Mouse (Mus musculus) forebrain, embryonic 15.5 days (tissue): ENCODE results near the gene Trmt44. TPM values are rescaled to one million over a fixed set of nuclear protein-coding genes. Genes with fewer than 3 reads are reported as not detected.

ENCODE experiments used
- ATAC-seq: fragments of 200-750 bp; cut with Nextera tagmentation; replicated peaks from 2 replicates; pipeline ENCODE4 v1.8.0; 2017; ENCODE audit warnings: mild to moderate bottlenecking, moderate TSS enrichment, moderate library complexity
- H3K27ac ChIP-seq: fragments of 300-500 bp; sonication (generic); replicated peaks from 2 replicates; pipeline ENCODE4 v1.5.1; 2015; ENCODE audit warnings: mild to moderate bottlenecking, inconsistent platforms
- H3K27me3 ChIP-seq: fragments of 300-500 bp; sonication (generic); 2 replicates; pipeline ENCODE4 v1.6.1; 2015; ENCODE audit warnings: inconsistent platforms
- H3K36me3 ChIP-seq: fragments of 300-500 bp; sonication (generic); 2 replicates; pipeline ENCODE4 v1.6.1; 2015; ENCODE audit warnings: mild to moderate bottlenecking, inconsistent platforms
- H3K4me1 ChIP-seq: fragments of 300-500 bp; sonication (generic); 2 replicates; pipeline ENCODE4 v1.6.1; 2015; ENCODE audit warnings: inconsistent platforms
- H3K4me2 ChIP-seq: fragments of 300-500 bp; sonication (generic); replicated peaks from 2 replicates; pipeline ENCODE4 v1.6.1; 2015; ENCODE audit warnings: mild to moderate bottlenecking, inconsistent platforms
- H3K4me3 ChIP-seq: fragments of 300-500 bp; sonication (generic); 2 replicates; pipeline ENCODE4 v1.5.1; 2015; ENCODE audit warnings: mild to moderate bottlenecking, inconsistent platforms
- H3K9ac ChIP-seq: fragments of 300-500 bp; sonication (generic); replicated peaks from 2 replicates; pipeline ENCODE4 v1.6.1; 2015; ENCODE audit warnings: mild to moderate bottlenecking, inconsistent platforms
- H3K9me3 ChIP-seq: fragments of 300-500 bp; sonication (generic); 2 replicates; pipeline ENCODE4 v1.6.1; 2016; ENCODE audit warnings: inconsistent platforms
- WGBS: fragments of 180-500 bp; shearing (Covaris S2); methylation state at CpG from one replicate; pipeline ENCODE4 v1.1.7; 2015; ENCODE audit warnings: mixed read lengths; 5-methylcytosine and 5-hydroxymethylcytosine counted together
- polyA plus RNA-seq: library from polyadenylated mRNA; unstranded; fragments of >200 nt; fragmentation: Nextera tagmentation; extraction: Ambion mirVana; gene quantifications from 2 replicates; pipeline ENCODE4 v1.2.1, GENCODE M21; 2015

Trmt44 gene
- polyA plus RNA-seq = 8.3 and 8.7 TPM in 2 replicates

DNA sequence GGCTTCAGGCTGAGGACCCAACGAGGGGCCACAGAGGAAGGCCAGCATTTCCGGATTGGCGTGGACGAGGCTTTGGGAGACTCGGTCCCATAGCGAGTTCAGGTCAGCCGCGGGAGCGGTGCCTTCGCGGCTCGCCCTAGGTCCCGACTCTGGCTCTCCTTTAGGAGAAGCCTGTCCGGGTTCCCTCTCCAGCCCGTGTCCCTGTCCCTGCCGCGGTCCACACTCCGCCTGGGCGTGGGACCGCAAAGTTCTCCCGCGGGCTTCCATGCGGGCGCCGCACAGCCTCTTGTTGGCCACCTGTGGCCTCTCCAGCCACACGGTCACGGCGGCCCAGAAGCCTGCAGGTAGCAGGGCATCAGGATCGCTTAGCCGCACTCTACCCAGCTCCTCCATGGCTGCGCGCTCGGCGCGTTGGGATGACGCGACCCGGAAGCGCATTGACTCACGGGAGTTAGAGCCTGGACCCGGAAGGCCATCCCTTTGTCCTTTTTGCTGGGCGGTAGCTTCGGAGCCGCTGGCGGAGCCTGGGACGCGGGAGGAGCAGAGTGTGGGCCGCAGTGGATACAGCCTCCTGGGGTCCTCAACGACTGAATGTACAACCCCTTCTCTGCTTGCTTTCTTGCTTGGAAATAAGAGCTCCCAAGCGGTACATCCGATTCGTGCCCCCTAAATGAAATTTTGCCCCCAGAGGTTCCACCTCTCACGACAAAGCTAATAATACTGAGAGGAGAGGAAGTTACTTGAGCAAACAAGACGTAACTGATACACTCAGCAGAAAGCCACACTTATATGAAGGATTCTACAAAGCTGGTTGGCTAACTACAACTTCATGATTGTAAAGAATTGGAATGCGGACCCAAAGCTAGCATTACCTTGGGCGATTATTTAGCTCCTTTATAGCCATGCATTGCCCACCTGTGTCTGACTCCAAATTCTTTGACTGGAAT, at the start of gene Trmt44:
Gene Trmt44 (minus strand): TSS at position 418 of the 947 bp plus-strand sequence.
- H3K27me3 ChIP-seq = 0 out of 2 replicates have a peak, but pooled peaks cover 6% of the 10 kb centered on the region
- peak within 1 kb of the TSS; percentile 75 for H3K9ac ChIP-seq
- peaks cover 16% of the 10 kb centered on the region for H3K4me1 ChIP-seq
- H3K27ac ChIP-seq = peak within 1 kb of the TSS; percentile 89
- peaks cover 24% of the 10 kb centered on the region for H3K36me3 ChIP-seq
- peak; percentile 97 for ATAC-seq
- 3% methylated on average over 56 of the region's 56 CpGs for WGBS
- peak within 1 kb of the TSS; percentile 89 for H3K4me3 ChIP-seq
- no peaks in the 10 kb centered on the region for H3K9me3 ChIP-seq
- H3K4me2 ChIP-seq = peak within 1 kb of the TSS; percentile 92

GRCm38 (mm10) chr5:35623831-35624230, 49.0 kb upstream of the Trmt44 start:
- H3K27me3 ChIP-seq = no peaks in the 10 kb centered on the region
- H3K36me3 ChIP-seq = no peaks in the 10 kb centered on the region
- H3K4me1 ChIP-seq = 0 out of 2 replicates have a peak, but pooled peaks cover 6% of the 10 kb centered on the region
- H3K4me2 ChIP-seq = no peak overlapping the region
- no peak overlapping the region for H3K4me3 ChIP-seq
- H3K9ac ChIP-seq = no peak overlapping the region
- H3K27ac ChIP-seq = no peak overlapping the region
- H3K9me3 ChIP-seq = no peaks in the 10 kb centered on the region
- ATAC-seq = no peak

- 43% methylated on average over 4 of the region's 4 CpGs for WGBS
- H3K9ac ChIP-seq = no peak overlapping the region
- H3K4me2 ChIP-seq = no peak overlapping the region
- no peaks in the 10 kb centered on the region for H3K4me1 ChIP-seq
- no peaks in the 10 kb centered on the region for H3K27me3 ChIP-seq
- no peaks in the 10 kb centered on the region for H3K9me3 ChIP-seq
- no peak overlapping the region for H3K27ac ChIP-seq
- no peak for ATAC-seq
- H3K36me3 ChIP-seq = no peaks in the 10 kb centered on the region
- no peak overlapping the region for H3K4me3 ChIP-seq
These were observed 46.2 kb upstream of the Trmt44 start for GRCm38 (mm10) chr5:35621114-35621513.

DNA sequence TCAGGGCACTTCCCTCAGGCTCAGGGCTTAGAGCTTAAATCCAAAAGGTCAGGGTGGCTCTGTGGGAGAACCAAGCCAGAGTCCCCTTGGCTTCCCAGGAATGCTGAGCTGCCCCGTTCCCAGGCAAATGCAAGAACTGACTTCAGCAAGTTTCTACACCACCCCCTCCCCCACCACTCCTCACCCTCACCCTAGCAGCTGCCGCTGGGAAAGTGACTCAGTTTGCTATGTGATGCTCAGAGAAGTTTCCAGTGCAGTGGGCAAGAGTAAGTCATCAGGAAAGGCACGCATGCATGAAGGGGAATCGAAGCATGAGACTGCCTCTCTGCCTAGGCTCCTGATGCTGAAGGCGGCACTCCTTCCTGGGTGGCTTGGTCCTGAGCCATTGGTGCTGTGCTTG, 42.1 kb upstream of the Trmt44 start:
- no peak overlapping the region for H3K4me3 ChIP-seq
- H3K4me2 ChIP-seq = no peak overlapping the region
- whole genome bisulfite sequencing = 49% methylated on average over 5 of the region's 5 CpGs
- H3K9me3 ChIP-seq = no peaks in the 10 kb centered on the region
- ATAC-seq = no peak
- no peak overlapping the region for H3K27ac ChIP-seq
- no peak overlapping the region for H3K9ac ChIP-seq
- no peaks in the 10 kb centered on the region for H3K4me1 ChIP-seq
- H3K27me3 ChIP-seq = no peaks in the 10 kb centered on the region
- H3K36me3 ChIP-seq = no peaks in the 10 kb centered on the region

GRCm38 (mm10) chr5:35612722-35613121, 37.9 kb upstream of the Trmt44 start:
- H3K4me2 ChIP-seq = no peak overlapping the region
- 91% methylated on average over 8 of the region's 8 CpGs for WGBS
- ATAC-seq = no peak
- H3K9ac ChIP-seq = no peak overlapping the region
- H3K4me3 ChIP-seq = no peak overlapping the region
- no peak overlapping the region for H3K27ac ChIP-seq
- H3K27me3 ChIP-seq = no peaks in the 10 kb centered on the region
- H3K9me3 ChIP-seq = no peaks in the 10 kb centered on the region
- peaks cover 3% of the 10 kb centered on the region; the same call in 1 of the 2 replicates for H3K4me1 ChIP-seq
- no peaks in the 10 kb centered on the region for H3K36me3 ChIP-seq

- Histone ChIP-seq H3K9ac (no peak overlapping the region), H3K36me3 (no peaks in the 10 kb centered on the region), H3K4me2 (no peak overlapping the region), H3K4me1 (peaks cover 3% of the 10 kb centered on the region; the same call in 1 of the 2 replicates), H3K27ac (no peak overlapping the region), H3K27me3 (no peaks in the 10 kb centered on the region), H3K9me3 (no peaks in the 10 kb centered on the region), H3K4me3 (no peak overlapping the region)
- no peak for ATAC-seq
- WGBS = 85% methylated on average over 11 of the region's 11 CpGs
These were observed 37.0 kb upstream of the Trmt44 start for GRCm38 (mm10) chr5:35611900-35612299.

DNA sequence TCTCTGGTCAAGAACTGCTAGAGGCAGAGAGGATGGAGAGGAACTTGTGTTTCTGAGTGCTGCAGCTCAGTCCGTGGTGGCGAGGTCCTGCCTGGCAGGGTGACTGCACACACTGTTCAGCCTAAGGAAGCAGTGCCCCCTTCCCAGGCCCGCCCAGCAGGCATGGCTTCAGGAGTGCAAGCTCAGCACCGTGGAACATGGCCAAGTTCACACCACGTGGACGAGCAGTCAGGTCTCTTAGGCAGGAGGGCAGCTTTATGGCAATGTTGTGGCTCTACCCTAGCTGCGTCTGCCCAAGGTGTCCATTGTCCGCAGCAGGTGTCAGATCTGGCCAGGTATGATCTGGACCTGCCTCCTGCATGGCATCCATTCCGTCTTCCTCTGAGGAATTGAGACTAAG, 36.3 kb upstream of the Trmt44 start:
- ATAC-seq = no peak
- H3K36me3 ChIP-seq = no peaks in the 10 kb centered on the region
- 80% methylated on average over 9 of the region's 9 CpGs for WGBS
- H3K27me3 ChIP-seq = no peaks in the 10 kb centered on the region
- no peaks in the 10 kb centered on the region for H3K9me3 ChIP-seq
- peaks cover 3% of the 10 kb centered on the region; the same call in 1 of the 2 replicates for H3K4me1 ChIP-seq
- H3K4me3 ChIP-seq = no peak overlapping the region
- H3K9ac ChIP-seq = no peak overlapping the region
- no peak overlapping the region for H3K27ac ChIP-seq
- no peak overlapping the region for H3K4me2 ChIP-seq

- ATAC-seq = no peak
These were observed 35.5 kb upstream of the Trmt44 start for GRCm38 (mm10) chr5:35610381-35610780.

GRCm38 (mm10) chr5:35609971-35610370, 35.1 kb upstream of the Trmt44 start:
- Histone ChIP-seq H3K4me1 (peaks cover 3% of the 10 kb centered on the region; the same call in 1 of the 2 replicates), H3K27me3 (no peaks in the 10 kb centered on the region), H3K9ac (no peak overlapping the region), H3K9me3 (no peaks in the 10 kb centered on the region), H3K4me2 (no peak overlapping the region), H3K4me3 (no peak overlapping the region), H3K36me3 (no peaks in the 10 kb centered on the region), H3K27ac (no peak overlapping the region)
- ATAC-seq = no peak
- 71% methylated on average over 2 of the region's 2 CpGs for WGBS

More at GRCm38 (mm10) chr5:35610381-35610780, 35.5 kb upstream of the Trmt44 start:
- Histone ChIP-seq H3K36me3 (no peaks in the 10 kb centered on the region), H3K27me3 (no peaks in the 10 kb centered on the region), H3K4me1 (peaks cover 3% of the 10 kb centered on the region; the same call in 1 of the 2 replicates), H3K9ac (no peak overlapping the region), H3K4me2 (no peak overlapping the region), H3K9me3 (no peaks in the 10 kb centered on the region), H3K4me3 (no peak overlapping the region), H3K27ac (no peak overlapping the region)
- WGBS = 97% methylated on average over 7 of the region's 7 CpGs

- no peak overlapping the region for H3K27ac ChIP-seq
- WGBS = 5% methylated on average over 12 of the region's 12 CpGs
- H3K36me3 ChIP-seq = no peaks in the 10 kb centered on the region
- no peaks in the 10 kb centered on the region for H3K27me3 ChIP-seq
- ATAC-seq = no peak; the same call in 1 of the 2 replicates
- no peak overlapping the region for H3K4me2 ChIP-seq
- no peak overlapping the region for H3K9ac ChIP-seq
- peaks cover 3% of the 10 kb centered on the region; the same call in 1 of the 2 replicates for H3K4me1 ChIP-seq
- H3K4me3 ChIP-seq = no peak overlapping the region
- H3K9me3 ChIP-seq = no peaks in the 10 kb centered on the region
These were observed 34.5 kb upstream of the Trmt44 start for GRCm38 (mm10) chr5:35609381-35609780.

DNA sequence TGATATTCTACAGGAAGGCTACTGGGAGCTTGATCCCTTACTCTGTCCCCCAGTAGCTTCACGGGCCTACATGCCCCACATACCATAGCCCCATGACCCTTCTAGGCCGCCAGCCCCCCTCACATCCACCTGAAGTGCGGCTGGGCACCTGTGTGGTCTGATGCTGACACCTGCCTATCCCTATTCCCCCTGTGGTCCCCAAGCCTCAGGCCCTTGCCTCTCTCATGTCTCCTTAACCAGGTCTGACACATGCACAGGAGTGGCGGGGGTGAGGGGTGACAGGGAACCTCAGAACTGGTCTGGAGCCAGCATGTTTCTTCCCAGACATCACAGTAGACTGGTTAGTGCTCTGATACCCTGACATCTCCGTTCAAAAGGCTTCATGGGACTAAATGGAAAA, 33.7 kb upstream of the Trmt44 start:
- no peaks in the 10 kb centered on the region for H3K9me3 ChIP-seq
- H3K27ac ChIP-seq = no peak overlapping the region
- 86% methylated on average over 5 of the region's 5 CpGs for WGBS
- H3K4me3 ChIP-seq = no peak overlapping the region
- H3K27me3 ChIP-seq = no peaks in the 10 kb centered on the region
- ATAC-seq = no peak
- no peak overlapping the region for H3K4me2 ChIP-seq
- H3K9ac ChIP-seq = no peak overlapping the region
- H3K4me1 ChIP-seq = peaks cover 3% of the 10 kb centered on the region; the same call in 1 of the 2 replicates
- no peaks in the 10 kb centered on the region for H3K36me3 ChIP-seq

DNA sequence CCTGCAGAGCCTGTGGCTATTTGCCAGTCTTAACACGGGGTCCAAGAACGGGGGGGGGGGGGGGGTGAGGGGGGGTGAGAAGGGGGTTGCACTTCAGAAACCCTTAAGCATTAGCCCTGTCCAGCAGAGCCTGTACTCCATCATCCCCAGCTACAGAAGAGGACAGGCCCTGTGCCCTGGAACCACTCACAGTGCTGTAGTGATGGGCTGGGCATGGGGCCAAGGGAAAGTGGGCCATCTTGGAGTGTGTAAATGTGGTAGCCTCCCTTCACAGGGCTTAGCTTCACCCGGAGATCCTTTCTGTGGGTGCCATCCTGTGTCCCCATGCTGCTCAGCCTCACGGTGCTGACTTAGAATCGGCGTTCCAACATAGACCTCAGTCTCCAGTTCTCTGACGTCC, 32.9 kb upstream of the Trmt44 start:
- Histone ChIP-seq H3K36me3 (peaks cover 1% of the 10 kb centered on the region; the same call in 1 of the 2 replicates), H3K4me1 (peaks cover 3% of the 10 kb centered on the region; the same call in 1 of the 2 replicates), H3K27me3 (no peaks in the 10 kb centered on the region), H3K4me3 (no peak overlapping the region), H3K9me3 (no peaks in the 10 kb centered on the region), H3K27ac (no peak overlapping the region), H3K4me2 (no peak overlapping the region), H3K9ac (no peak overlapping the region)
- WGBS = 71% methylated on average over 7 of the region's 7 CpGs
- 0 out of 2 replicates have a peak, but pooled peaks have one; percentile 23 for ATAC-seq
